Mouse (Mus musculus): ENCODE measurements at regions not wholly inside any gene's neighbourhood (a gene's known extent, or its start where the extent isn't known, plus 50 kb on each side); places are given as distances from the start of the nearest gene placed in this dataset.

DNA sequence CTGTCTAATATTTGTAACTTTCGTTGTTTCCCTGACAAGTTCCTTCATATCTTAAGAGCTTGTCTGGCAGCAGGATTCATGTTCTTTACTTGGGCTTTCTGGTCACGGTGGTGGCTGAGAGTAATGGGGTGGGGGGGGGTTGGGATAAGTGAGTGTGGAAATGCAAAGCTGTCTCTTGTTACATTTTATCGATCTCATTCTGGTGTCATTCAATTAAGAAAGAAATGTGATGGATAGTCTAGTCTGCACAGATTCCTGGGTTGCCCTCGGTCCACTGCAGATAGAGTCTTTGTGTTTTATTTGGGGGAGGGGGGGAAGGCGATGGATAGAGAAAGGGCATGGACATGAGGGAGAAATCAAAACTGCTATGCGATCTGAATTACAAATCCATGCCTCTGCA is 196.0 kb downstream of the Gm11146 start:
- H3K4me1 ChIP-seq (ENCODE audit: control insufficient read depth, insufficient read depth, low read length) = no peaks in the 10 kb centered on the region; the same call in 1 of the 2 replicates
- no peak for DNase-seq
- H3K27ac ChIP-seq (ENCODE audit: insufficient read depth, low read length) = no peak overlapping the region
- H3K27me3 ChIP-seq (ENCODE audit: control insufficient read depth, insufficient read depth, low read length) = no peaks in the 10 kb centered on the region
- no peak overlapping the region for H3K4me3 ChIP-seq (replicated peaks; ENCODE audit: insufficient read depth, low read depth, low read length)
- WGBS = 63% methylated on average over 6 of the region's 6 CpGs
- no peak for TF ChIP-seq CTCF (IDR thresholded peaks at IDR 0.05; ENCODE audit: borderline replicate concordance, insufficient read depth, low read depth, low read length)
- TF ChIP-seq POLR2A (IDR thresholded peaks at IDR 0.05; ENCODE audit: borderline replicate concordance, insufficient read depth, low read length) = no peak

DNA sequence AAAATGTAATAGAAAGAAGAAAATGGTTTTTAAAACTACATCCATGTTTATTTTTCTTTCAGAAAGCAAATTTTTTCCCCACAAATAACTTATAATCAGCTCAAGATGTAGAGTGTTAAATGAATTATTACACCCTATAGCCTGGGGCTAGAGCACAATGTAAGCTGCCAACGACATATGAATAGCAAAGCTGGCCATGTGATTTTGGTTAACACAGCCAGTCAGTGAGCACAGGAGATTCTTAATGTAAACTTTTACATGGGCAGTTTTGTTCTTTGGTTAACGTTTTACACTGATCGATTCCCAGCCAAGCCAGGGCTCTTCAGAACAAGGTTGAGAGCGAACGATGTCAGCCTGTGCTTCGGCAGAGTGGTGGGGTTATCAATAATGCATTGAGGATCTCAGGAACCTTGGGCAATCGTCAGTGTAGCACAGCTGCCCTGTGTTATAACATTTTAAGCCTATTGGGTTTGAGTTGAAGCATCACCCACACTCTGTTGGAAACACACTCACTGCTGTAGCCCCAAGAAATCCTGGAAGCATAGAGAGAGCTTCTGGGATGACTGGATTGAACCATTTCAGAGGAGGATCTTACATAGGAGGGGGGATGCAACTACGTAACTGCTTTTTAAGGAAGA is 196.6 kb downstream of the Gm11146 start:
- no peaks in the 10 kb centered on the region for H3K27me3 ChIP-seq (ENCODE audit: control insufficient read depth, insufficient read depth, low read length)
- no peak for DNase-seq
- TF ChIP-seq CTCF (IDR thresholded peaks at IDR 0.05; ENCODE audit: borderline replicate concordance, insufficient read depth, low read depth, low read length) (no peak), POLR2A (IDR thresholded peaks at IDR 0.05; ENCODE audit: borderline replicate concordance, insufficient read depth, low read length) (no peak)
- WGBS = 72% methylated on average over 8 of the region's 8 CpGs
- H3K4me3 ChIP-seq (replicated peaks; ENCODE audit: insufficient read depth, low read depth, low read length) = no peak overlapping the region
- H3K4me1 ChIP-seq (ENCODE audit: control insufficient read depth, insufficient read depth, low read length) = no peaks in the 10 kb centered on the region; the same call in 1 of the 2 replicates
- H3K27ac ChIP-seq (ENCODE audit: insufficient read depth, low read length) = no peak overlapping the region

DNA sequence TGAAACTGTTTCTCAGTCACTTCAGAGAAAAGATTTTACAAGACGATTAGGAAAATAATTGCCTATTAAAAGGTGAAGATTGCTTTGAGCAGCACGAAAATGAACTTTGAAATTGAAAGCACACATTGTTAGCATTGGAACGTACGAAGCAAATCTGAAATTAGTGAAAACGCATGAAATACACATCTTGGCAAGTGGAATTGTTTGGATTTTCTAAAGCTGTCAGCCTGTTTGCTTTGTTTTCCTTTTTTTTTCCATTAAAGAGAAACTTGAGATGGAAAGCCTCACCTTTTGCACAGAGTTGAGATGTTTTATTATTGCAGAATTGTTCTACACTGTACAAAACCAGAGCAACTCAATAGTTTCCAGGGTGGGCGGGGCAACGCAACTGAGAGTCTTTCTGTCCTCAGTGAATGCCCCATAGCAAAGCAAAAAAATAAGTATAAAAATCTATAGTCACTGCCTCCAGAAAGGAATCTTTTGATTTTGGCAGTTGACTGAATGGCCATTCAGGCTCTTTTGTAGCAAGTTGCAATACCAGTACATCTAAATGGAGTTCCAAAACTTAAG is 199.1 kb downstream of the Gm11146 start:
- no peaks in the 10 kb centered on the region for H3K4me1 ChIP-seq (ENCODE audit: control insufficient read depth, insufficient read depth, low read length)
- H3K27me3 ChIP-seq (ENCODE audit: control insufficient read depth, insufficient read depth, low read length) = no peaks in the 10 kb centered on the region
- WGBS = 87% methylated on average over 7 of the region's 7 CpGs
- no peak for TF ChIP-seq CTCF (IDR thresholded peaks at IDR 0.05; ENCODE audit: borderline replicate concordance, insufficient read depth, low read depth, low read length)
- no peak for TF ChIP-seq POLR2A (IDR thresholded peaks at IDR 0.05; ENCODE audit: borderline replicate concordance, insufficient read depth, low read length)
- no peak for DNase-seq
- H3K4me3 ChIP-seq (replicated peaks; ENCODE audit: insufficient read depth, low read depth, low read length) = no peak overlapping the region
- no peak overlapping the region for H3K27ac ChIP-seq (ENCODE audit: insufficient read depth, low read length)

DNA sequence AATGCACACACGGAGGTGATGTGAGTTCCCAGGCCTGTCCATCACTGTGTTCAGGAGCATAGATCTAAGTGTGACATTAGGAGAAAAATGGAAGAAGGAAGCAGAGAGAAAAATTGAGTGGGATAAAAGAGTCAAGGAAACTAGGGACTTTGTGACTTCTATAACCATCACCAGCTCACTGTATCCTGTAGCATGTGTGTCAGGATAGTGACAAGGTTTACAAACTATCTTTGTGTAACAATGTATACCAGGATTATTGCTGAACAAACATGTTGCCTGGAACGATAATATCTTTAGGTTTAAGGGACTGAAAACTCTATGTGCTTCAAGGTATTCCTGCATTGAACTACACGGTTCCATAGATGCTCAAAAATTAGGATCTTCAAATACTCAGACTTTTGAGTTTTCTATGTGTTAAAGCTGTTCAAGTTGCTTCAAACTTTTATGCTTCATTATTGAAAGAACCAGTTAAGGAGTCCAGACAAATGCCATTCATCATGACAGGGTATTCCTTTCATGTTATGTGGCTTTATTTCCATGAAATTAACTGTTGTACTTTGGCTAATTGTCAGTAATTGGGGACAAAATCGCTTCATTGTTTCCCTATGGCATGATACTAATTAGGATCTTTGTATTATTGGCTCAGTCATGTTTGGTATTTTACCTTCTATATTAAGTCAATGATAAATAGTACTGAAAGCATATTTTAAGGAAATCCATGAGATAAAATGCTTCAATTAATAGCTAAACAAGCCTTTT is 200.5 kb downstream of the Gm11146 start:
- no peak overlapping the region for H3K4me3 ChIP-seq (replicated peaks; ENCODE audit: insufficient read depth, low read depth, low read length)
- peak overlapping the region; percentile 6; the same call in 1 of the 2 replicates for H3K27ac ChIP-seq (ENCODE audit: insufficient read depth, low read length)
- H3K27me3 ChIP-seq (ENCODE audit: control insufficient read depth, insufficient read depth, low read length) = no peaks in the 10 kb centered on the region
- H3K4me1 ChIP-seq (ENCODE audit: control insufficient read depth, insufficient read depth, low read length) = no peaks in the 10 kb centered on the region
- no peak for DNase-seq
- TF ChIP-seq POLR2A (IDR thresholded peaks at IDR 0.05; ENCODE audit: borderline replicate concordance, insufficient read depth, low read length) (no peak), CTCF (IDR thresholded peaks at IDR 0.05; ENCODE audit: borderline replicate concordance, insufficient read depth, low read depth, low read length) (no peak)
- WGBS = 86% methylated on average over 4 of the region's 4 CpGs

DNA sequence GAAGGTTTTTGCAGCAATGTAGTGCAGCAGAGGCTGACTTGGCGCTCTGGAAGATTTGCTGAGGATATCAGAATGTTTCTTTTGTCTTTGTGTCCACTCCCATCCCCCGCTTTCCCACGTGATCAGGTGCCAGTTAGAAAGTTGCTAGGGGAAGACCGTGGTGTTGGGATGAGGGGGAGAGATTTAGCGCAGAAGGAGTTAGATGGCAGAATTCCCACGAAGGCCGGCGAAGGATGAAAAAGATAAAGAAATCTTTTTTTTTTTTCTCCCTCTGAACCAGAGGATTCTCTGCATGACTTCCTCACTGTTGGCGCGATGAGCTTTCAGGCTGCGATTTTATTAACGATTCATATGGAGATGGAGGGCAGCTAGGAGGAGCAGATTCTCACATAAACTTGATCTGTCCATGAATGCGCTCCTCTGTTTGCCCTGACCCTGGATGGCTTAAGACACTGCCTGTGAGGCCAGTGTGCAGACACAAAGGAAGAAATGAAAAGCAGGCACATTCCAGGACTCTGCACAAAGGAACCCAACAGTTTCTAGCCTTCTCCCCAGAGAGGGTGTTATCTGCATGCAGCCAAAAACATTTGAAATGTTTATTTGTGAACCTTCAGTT is 201.5 kb downstream of the Gm11146 start:
- Histone ChIP-seq H3K4me3 (replicated peaks; ENCODE audit: insufficient read depth, low read depth, low read length) (peak overlapping the region; percentile 43), H3K27ac (ENCODE audit: insufficient read depth, low read length) (peak overlapping the region; percentile 6; the same call in 1 of the 2 replicates), H3K4me1 (ENCODE audit: control insufficient read depth, insufficient read depth, low read length) (no peaks in the 10 kb centered on the region), H3K27me3 (ENCODE audit: control insufficient read depth, insufficient read depth, low read length) (no peaks in the 10 kb centered on the region)
- peak; percentile 54 to 63 for DNase-seq
- 3% methylated on average over 13 of the region's 13 CpGs for WGBS
- TF ChIP-seq POLR2A (IDR thresholded peaks at IDR 0.05; ENCODE audit: borderline replicate concordance, insufficient read depth, low read length) (no peak), CTCF (IDR thresholded peaks at IDR 0.05; ENCODE audit: borderline replicate concordance, insufficient read depth, low read depth, low read length) (no peak)

DNA sequence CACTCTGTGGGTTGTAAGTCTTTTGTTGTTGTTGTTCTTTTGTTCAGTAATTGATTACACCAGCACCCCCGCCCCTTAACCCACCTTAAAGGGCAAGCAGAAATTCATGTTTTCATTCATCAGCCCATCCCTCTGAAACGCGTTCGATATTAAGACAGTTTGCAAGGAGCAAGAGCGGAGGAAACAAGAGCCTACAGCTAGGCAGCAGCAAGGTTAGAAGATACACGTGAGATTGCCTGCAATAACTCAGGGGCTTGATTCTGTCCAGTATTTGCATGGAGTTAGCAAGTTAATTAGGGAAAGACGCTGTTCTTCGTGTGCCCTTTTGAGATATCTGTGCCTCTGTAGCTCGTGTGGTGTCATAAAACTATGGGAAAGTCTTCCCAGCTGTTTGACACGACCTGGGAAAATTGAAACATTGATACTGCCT is 202.0 kb downstream of the Gm11146 start:
- Histone ChIP-seq H3K4me1 (ENCODE audit: control insufficient read depth, insufficient read depth, low read length) (no peaks in the 10 kb centered on the region), H3K4me3 (replicated peaks; ENCODE audit: insufficient read depth, low read depth, low read length) (peak overlapping the region; percentile 43), H3K27me3 (ENCODE audit: control insufficient read depth, insufficient read depth, low read length) (no peaks in the 10 kb centered on the region), H3K27ac (ENCODE audit: insufficient read depth, low read length) (peak overlapping the region; percentile 75; the same call in 1 of the 2 replicates)
- DNase-seq = no peak
- 12% methylated on average over 10 of the region's 10 CpGs for WGBS
- TF ChIP-seq POLR2A (IDR thresholded peaks at IDR 0.05; ENCODE audit: borderline replicate concordance, insufficient read depth, low read length) (no peak), CTCF (IDR thresholded peaks at IDR 0.05; ENCODE audit: borderline replicate concordance, insufficient read depth, low read depth, low read length) (no peak)

DNA sequence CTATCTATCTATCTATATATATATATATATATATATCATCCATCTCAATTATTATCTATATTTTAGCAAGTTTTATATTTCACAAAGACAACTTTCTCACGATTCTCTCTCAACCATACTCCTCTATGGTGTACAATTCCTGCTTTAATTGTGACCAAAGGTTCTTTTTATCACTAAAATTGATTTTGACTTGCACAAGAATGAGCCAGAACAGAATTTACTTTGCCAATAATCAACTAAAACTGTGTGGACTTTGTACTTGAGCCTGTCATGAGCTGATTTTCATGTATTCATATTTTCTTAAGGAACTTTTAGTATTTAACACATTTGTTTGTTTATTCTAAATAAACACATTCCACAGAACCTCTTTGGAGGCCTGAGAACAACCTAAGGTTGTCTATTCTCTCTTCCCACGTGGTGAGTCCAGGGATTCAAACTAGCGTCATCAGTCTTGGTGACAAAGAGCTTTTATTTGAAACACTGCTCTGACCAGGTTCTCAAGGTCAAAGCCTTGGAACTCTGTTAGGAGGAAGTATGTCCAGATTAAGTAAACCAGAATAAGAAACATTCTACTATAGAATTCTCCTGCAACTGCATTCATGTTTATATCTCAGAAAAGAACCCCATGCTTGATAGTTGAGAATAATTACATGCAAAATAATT is 207.7 kb downstream of the Gm11146 start:
- no peak for DNase-seq
- no peak overlapping the region for H3K27ac ChIP-seq (ENCODE audit: insufficient read depth, low read length)
- TF ChIP-seq CTCF (IDR thresholded peaks at IDR 0.05; ENCODE audit: borderline replicate concordance, insufficient read depth, low read depth, low read length) = no peak
- TF ChIP-seq POLR2A (IDR thresholded peaks at IDR 0.05; ENCODE audit: borderline replicate concordance, insufficient read depth, low read length) = no peak
- WGBS = 76% methylated on average over 3 of the region's 3 CpGs
- H3K4me3 ChIP-seq (replicated peaks; ENCODE audit: insufficient read depth, low read depth, low read length) = no peak overlapping the region
- H3K4me1 ChIP-seq (ENCODE audit: control insufficient read depth, insufficient read depth, low read length) = no peaks in the 10 kb centered on the region
- no peaks in the 10 kb centered on the region for H3K27me3 ChIP-seq (ENCODE audit: control insufficient read depth, insufficient read depth, low read length)
